Mouse (Mus musculus): ENCODE measurements at regions not wholly inside any gene's neighbourhood (a gene's known extent, or its start where the extent isn't known, plus 50 kb on each side); places are given as distances from the start of the nearest gene placed in this dataset.

DNA sequence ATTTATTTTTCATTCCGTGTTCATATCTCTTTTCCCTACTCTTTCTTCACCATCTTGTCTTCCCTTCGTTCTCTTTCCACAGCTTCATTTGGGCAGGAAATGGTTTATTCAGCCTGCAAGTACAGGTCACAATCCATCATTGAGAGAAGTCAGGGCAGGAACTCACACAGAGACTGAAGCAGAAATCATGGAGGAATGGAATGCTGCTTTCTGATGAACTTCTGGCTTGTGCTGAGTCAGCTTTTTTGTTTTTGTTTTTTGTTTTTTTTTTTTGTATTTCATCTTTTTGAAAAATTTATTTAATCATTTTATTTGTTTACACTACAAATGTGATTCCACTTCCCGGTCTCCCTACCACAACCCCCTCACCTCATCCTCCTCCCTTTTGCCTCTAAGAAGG lies 51.2 kb upstream of the Suclg2 start:
- TF ChIP-seq CTCF (conservative IDR thresholded peaks at IDR 0.05), result no peak
- no peak overlapping the region for H3K27ac ChIP-seq
- H3K4me3 ChIP-seq, result no peak overlapping the region
- DNase-seq (ENCODE audit: low spot score in 2 of 2), result no peak

DNA sequence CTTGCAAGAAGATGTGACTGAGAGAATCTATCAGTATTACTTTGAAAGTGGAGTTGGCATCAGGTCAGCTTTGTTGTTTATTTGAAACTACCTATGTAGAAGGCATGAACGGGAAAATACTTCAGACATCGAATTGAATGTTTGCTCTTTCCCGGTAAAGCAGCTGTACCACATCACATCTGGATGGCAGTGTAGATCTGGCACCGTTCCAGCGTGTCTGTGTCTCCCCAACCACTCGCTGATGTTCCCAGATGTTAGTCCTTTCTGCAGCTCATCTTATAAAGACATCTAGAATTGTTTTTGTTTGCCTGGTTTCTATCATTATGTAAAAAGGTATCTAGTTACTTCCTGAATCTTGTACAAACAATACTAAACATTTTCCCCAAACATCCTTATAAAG lies 83.1 kb upstream of the Suclg2 start:
- no peak for TF ChIP-seq CTCF (conservative IDR thresholded peaks at IDR 0.05)
- DNase-seq (ENCODE audit: low spot score in 2 of 2), result no peak
- Histone ChIP-seq H3K4me3 (no peak overlapping the region), H3K27ac (no peak overlapping the region)

DNA sequence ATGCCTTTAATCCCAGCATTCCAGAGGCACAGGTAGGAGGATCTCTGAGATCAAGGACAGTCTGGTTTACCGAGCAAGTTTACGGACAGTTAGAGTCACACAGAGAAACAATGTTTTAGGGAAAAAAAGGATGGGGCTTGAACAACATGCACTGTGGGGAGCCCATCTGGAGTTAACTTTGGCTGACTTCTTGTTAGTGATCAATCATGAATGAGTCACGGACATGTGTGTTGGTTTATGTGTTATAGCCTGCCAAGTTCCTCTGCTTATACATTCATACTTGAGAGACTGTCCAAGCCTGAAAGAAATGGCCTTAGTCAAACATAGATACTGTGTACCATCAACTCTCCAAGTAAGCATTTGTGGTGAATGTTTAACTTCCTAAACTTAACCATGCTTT lies 122.9 kb upstream of the Suclg2 start:
- Histone ChIP-seq H3K4me3 (no peak overlapping the region), H3K27ac (no peak overlapping the region)
- TF ChIP-seq CTCF (conservative IDR thresholded peaks at IDR 0.05), result no peak
- peak in 1 of 2 experiments; percentile 0 for DNase-seq (ENCODE audit: low spot score in 2 of 2)

DNA sequence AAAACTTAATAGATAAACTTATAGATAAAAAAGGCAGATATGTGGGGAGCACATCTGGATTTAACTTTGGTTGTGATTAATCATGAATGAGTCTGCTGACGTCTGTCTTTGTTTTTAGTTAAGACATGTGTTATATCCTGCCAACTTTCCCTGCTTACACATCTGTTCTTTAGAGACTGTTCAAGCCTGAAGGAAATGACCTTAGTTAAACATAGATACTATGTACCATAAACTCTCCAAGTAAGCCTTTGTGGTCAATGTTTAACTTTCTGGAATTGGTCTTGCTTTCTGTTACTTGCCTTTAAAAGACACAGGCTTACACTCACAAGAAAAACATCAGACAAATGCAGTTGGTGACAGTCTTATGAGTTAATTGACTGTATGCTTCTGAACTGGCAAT lies 127.9 kb upstream of the Suclg2 start:
- Histone ChIP-seq H3K4me3 (no peak overlapping the region), H3K27ac (no peak overlapping the region)
- TF ChIP-seq CTCF (conservative IDR thresholded peaks at IDR 0.05), result no peak
- DNase-seq (ENCODE audit: low spot score in 2 of 2), result no peak

DNA sequence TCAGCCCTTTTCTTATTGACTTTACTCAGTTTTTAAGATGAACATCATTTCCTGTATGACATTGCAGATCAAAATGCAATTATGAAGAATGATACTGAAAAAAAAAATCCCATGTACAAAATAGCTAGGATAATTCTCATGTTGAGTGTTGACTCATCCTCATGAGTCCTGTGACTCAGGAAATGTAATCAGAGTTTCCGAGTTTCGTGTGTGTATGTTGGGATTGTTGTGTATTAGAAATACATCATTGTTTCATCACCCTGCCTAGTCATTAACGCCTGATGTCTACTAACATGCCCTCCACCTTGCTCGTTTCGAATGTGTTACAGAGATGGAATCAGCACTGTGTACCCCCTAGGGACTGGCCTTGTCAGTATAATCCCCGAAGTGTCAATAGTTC lies 156.9 kb upstream of the Suclg2 start:
- no peak overlapping the region for H3K27ac ChIP-seq
- TF ChIP-seq CTCF (conservative IDR thresholded peaks at IDR 0.05), result no peak
- H3K4me3 ChIP-seq, result no peak overlapping the region
- DNase-seq (ENCODE audit: low spot score in 2 of 2), result no peak

DNA sequence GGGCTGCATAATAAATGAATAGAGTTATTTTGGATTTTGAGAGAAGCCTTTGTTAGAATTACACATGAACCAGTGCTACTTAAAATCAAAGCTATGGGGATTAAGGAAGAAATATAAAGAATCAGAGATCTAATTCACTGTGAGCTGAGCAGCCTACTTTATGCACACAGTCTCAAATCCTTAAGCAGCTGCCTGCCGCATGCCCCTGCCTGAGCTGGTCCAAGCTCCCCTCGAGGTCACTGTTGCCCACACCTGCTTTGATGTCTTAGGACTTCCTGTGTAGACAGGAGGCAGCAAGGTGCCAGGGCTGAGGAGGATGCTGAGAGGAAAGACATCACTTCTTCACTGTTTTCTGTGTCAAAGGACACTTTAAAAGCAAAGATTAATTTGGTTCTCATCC lies 157.7 kb upstream of the Suclg2 start:
- Histone ChIP-seq H3K4me3 (no peak overlapping the region), H3K27ac (no peak overlapping the region)
- no peak for DNase-seq (ENCODE audit: low spot score in 2 of 2)
- no peak for TF ChIP-seq CTCF (conservative IDR thresholded peaks at IDR 0.05)

DNA sequence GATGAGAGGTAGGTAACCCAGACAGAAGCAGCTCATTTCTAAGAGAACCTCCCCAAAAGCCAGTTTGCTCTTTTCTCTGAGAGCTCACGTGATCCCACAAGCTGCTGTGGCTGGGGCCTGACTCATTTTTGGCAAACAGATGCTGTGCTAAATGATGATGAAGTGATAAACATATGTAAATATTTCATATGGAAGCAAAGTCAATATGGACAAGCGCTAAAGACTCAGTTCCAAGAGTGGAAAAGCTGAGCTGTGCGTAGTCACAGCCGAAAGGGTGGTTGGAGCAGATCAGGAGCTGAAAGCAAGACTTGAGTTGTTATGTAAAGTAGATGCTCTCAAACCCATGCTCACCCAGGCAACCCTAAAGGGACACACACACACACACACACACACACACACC lies 168.0 kb upstream of the Suclg2 start:
- peak in 1 of 2 experiments; percentile 5 for DNase-seq (ENCODE audit: low spot score in 2 of 2)
- Histone ChIP-seq H3K27ac (no peak overlapping the region), H3K4me3 (no peak overlapping the region)
- TF ChIP-seq CTCF (conservative IDR thresholded peaks at IDR 0.05), result no peak

DNA sequence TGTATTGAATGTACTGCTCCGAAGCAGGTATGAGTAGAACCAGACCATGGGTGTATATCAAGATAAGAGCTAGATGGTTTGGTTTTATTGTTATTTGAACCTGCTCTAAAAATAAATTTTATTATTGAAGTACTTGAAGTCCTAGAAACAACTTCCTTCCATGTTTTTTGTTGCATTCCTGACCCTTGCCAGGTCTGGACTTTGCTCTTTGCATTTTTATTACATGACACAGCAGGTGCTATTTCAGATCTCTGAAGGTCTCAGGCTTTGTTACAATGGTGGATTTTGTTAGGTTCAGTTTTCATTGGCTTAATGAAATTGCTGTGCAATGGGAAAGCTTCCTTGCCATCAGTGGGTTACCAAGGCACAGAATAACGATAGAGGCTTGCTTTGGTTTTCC lies 184.0 kb upstream of the Suclg2 start:
- Histone ChIP-seq H3K4me3 (no peak overlapping the region), H3K27ac (no peak overlapping the region)
- TF ChIP-seq CTCF (conservative IDR thresholded peaks at IDR 0.05), result no peak
- no peak for DNase-seq (ENCODE audit: low spot score in 2 of 2)

DNA sequence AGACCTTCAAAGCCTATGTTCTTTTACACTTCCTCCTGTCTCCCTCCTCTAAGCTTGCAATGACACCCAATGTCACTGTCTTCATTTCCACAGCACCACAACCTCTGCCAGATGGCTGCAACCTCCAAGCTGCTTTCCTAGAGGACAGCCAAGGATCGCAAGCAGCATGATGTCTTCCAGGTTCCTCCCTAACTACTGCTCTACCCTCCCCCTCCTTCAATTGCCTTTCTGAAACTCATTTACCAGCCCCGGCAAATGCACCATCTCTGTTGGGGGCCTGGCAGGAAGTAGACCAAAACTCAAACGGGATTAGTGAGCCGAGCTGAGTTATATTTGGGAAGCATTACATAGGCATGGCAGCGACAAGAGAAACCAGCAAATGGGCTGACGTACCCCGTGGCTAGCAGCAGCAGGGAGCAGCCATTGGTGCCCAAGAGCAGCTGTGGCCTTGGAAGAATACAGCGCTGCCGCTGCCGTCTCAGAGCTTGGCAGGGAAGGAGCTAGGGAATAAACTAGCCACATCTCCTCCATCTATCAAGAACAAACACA lies 185.6 kb upstream of the Suclg2 start:
- DNase-seq (ENCODE audit: low spot score in 2 of 2), result no peak
- H3K27ac ChIP-seq, result no peak overlapping the region
- TF ChIP-seq CTCF (conservative IDR thresholded peaks at IDR 0.05), result no peak

DNA sequence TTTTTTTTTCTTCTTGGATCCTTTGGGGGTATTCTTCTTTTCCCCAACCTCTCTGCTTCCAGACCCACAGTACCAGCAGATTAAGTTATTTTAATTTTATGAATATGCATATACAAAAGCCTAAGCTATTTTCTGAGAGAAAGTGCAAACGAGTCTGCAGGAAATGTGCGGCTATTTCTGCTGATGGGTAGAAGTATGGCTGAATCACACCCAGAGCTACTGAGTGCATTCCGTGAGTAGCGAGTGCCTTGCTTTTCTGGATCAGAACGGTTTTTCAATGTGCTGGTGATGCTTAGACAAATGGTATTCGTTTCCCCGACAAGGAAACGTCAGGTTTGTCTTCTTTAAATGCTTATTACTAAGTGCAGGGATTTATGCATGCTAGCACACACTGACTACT lies 186.5 kb upstream of the Suclg2 start:
- Histone ChIP-seq H3K4me3 (no peak overlapping the region), H3K27ac (no peak overlapping the region)
- TF ChIP-seq CTCF (conservative IDR thresholded peaks at IDR 0.05), result no peak
- no peak for DNase-seq (ENCODE audit: low spot score in 2 of 2)

More for the DNA sequence above, 185.6 kb upstream of the Suclg2 start:
- no peak overlapping the region for H3K4me3 ChIP-seq

DNA sequence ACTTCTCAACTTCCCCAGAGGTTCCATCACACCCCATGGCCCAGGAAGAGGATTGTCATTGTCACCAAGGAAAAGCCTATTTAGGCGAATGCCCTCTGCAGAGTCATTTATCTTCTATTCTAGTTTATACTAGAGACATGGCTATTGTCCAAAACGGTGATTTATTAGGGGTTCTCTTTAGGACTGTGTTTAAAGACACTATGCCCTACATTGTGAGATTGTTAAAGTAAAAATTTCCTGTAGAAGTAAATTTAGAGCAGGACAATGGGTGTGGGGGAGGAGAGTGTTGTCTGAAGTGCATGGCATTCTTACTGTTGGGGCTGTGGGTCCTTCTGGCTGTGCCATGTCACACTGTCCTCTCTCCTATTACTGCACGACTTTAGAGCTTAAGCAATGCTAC lies 191.2 kb upstream of the Fam19a1 start:
- Histone ChIP-seq H3K4me3 (no peak overlapping the region), H3K27ac (no peak overlapping the region)
- DNase-seq (ENCODE audit: low spot score in 2 of 2), result no peak
- no peak for TF ChIP-seq CTCF (conservative IDR thresholded peaks at IDR 0.05)

DNA sequence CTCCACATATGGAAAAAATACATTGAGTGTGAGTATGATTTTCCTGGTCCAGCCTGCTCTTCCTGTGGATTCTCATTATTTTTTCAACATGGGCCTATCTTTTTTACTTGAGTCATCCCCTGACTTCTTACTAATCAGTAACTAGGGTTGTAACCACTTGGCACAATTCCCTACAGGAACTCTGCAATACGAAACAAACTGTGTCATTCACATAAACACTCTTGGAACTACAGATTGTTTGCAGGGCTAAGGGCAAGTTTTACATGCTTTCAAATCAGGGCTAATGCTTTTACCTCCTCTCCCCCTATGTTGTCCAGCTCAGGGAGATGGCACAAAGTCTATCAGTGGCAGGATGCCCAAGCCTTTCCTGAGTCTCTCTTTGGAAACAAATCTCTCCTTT lies 178.4 kb upstream of the Fam19a1 start:
- no peak for DNase-seq (ENCODE audit: low spot score in 2 of 2)
- H3K27ac ChIP-seq, result no peak overlapping the region
- no peak overlapping the region for H3K4me3 ChIP-seq
- no peak for TF ChIP-seq CTCF (conservative IDR thresholded peaks at IDR 0.05)

DNA sequence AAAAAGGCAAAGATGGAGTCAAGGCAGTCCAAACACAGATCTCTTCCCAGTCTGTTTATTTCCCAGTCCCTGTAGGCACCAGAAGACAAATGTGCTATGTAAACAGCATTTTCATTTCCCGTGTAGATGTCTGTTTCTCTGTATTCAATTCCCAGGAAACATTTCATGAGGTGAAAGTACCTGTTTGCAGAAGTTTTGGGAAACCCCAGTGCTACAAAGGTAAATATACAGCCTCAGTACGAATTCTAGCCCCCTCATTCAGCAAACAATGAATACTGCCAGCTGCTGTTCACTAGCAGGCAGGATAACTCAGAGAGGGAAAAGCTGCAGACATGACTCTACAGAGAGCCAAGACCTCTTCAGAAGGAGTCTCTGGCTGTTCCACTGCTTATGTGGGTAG lies 176.4 kb upstream of the Fam19a1 start:
- no peak overlapping the region for H3K27ac ChIP-seq
- no peak for DNase-seq (ENCODE audit: low spot score in 2 of 2)
- H3K4me3 ChIP-seq, result no peak overlapping the region
- TF ChIP-seq CTCF (conservative IDR thresholded peaks at IDR 0.05), result no peak

DNA sequence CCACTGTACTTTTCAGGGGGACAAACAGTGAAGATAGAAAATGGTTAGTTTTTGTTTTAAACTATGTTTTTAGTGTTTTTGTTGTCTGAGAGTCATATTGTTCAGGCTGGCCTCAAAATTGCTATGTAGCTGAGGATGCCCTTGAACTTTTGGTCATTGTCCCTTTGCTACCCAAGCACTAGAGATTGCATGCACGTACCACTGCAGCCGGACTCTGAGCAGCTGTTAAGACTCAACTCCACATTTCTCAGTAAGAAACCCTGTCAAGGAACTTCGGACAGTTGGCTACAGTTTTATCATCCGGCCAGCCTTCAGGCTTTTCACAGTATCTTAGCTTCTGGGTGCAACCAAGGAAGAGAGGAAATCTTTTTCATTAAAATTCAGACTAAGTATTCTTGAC lies 173.9 kb upstream of the Fam19a1 start:
- no peak for DNase-seq (ENCODE audit: low spot score in 2 of 2)
- no peak overlapping the region for H3K27ac ChIP-seq
- TF ChIP-seq CTCF (conservative IDR thresholded peaks at IDR 0.05), result no peak
- H3K4me3 ChIP-seq, result no peak overlapping the region

DNA sequence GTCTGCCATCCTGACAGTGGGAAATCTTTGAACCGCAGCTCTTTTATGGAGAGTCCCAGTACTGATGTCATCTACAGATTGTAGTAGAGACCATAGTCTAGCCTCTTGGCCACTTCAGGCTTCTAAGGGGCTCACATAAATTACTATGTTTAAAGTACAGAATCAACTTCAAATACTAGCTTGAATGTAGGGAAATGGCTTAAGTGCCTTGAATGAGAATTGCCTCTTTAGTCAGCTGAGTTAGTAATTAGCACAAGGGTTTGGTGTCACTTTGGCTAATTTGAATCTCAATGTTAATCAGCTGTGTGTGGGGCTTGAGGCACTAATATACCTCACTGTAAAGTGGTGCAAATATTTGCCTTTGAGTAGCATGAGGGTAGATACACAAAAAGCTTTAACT lies 152.2 kb upstream of the Fam19a1 start:
- no peak overlapping the region for H3K4me3 ChIP-seq
- DNase-seq (ENCODE audit: low spot score in 2 of 2), result no peak
- TF ChIP-seq CTCF (conservative IDR thresholded peaks at IDR 0.05), result no peak
- no peak overlapping the region for H3K27ac ChIP-seq
